Mouse (Mus musculus) gastrocnemius, adult 2 months (tissue): ENCODE data around the gene Emc10. TPM values are rescaled to one million over a fixed set of nuclear protein-coding genes. Genes with fewer than 3 reads are reported as not detected.

Source experiments
- DNase-seq: peaks from one replicate; pipeline ENCODE4 v3.0.0; 2022
- H3K27ac ChIP-seq: fragments of 200-600 bp; 2 replicates; pipeline ENCODE4 v1.8.1; 2022; ENCODE audit warnings: mild to moderate bottlenecking
- H3K4me3 ChIP-seq: fragments of 200-600 bp; 2 replicates; pipeline ENCODE4 v1.8.1; 2022; ENCODE audit warnings: mild to moderate bottlenecking, moderate library complexity
- CTCF ChIP-seq: fragments of 200-600 bp; IDR thresholded peaks from 2 replicates; pipeline ENCODE4 v1.8.1; 2022; ENCODE audit warnings: antibody characterized with exemption, mild to moderate bottlenecking, moderate library complexity
- intact Hi-C: fragments of 180-260 bp; cut with DNase I; formaldehyde crosslinking; loops from one replicate; pipeline ENCODE4 v1.15.1; 2025
- total RNA-seq, 2 experiments: library from RNA; stranded (reverse); gene quantifications; 2 replicates each; pipeline ENCODE4 v1.2.3; 2021

The Emc10 gene
- total RNA-seq, 2 experiments from 2014 or later = 43.6 to 52.2 TPM

- Histone ChIP-seq H3K27ac (peak overlapping the region; percentile 90), H3K4me3 (no peak overlapping the region; the same call in 1 of the 2 replicates)
- intact Hi-C loops = no loop called here
- TF ChIP-seq CTCF = no peak
- DNase-seq = peak; percentile 77
Observed at GRCm38 (mm10) chr7:44471880-44472557, 24.3 kb downstream of the Emc10 start.

- Histone ChIP-seq H3K27ac (peak overlapping the region; percentile 90), H3K4me3 (no peak overlapping the region)
- no peak for TF ChIP-seq CTCF
- no peak for DNase-seq
- intact Hi-C loops = no loop called here
Observed at GRCm38 (mm10) chr7:44470696-44471612, 25.4 kb downstream of the Emc10 start.

DNA sequence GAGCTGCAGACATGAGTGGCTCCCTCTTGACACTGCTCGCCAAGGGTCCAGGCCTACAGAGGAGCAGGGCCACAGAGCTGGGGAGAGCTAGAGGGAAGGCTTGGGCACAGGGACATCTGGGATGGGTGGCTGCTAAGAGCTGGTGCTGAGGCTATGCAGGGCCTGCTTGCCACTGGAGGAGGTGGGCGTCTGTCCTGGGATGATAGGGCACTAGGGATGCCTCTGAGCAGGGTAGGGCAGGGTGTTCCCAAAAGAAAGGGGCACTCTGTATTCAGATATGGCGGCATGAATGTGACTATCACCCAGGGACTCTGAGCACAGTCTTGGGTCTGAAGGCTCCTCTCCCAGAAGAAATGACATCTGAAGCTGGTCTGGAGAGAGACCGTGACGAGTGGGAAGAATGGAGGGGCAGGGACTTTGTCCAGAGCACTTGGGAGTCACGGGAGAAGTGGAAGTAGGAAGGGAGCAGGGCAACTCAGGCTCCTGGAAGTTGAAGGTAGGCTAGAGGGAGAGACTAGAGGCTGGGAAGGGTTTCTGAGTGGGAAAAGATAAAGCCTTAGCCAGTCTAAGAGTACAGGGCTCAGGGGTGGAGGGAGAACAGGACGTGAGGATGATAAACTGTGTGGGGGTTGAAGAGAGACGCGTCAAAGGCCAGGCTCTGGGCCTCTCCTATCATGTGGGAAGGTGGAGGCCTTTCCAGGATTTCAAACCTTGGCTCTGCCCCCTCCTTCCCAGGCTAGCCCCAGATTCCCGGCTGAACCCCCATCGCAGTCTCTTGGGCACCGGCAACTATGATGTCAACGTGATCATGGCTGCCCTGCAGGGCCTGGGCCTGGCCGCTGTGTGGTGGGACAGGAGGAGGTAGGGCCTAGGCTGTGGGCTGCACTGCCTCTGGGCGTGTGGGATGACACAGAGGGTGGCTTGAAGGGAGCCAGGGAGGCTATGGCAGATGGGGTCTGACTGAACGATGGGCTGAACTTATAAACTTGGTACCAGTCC lies 26.4 kb downstream of the Emc10 start:
- Histone ChIP-seq H3K27ac (peak overlapping the region; percentile 91), H3K4me3 (no peak overlapping the region)
- no peak for DNase-seq
- intact Hi-C loops = loop anchor here (5.0 kb wide), 1 partner anchor 93 kb away; no protein-coding TSS in a partner anchor
- no peak for TF ChIP-seq CTCF

DNA sequence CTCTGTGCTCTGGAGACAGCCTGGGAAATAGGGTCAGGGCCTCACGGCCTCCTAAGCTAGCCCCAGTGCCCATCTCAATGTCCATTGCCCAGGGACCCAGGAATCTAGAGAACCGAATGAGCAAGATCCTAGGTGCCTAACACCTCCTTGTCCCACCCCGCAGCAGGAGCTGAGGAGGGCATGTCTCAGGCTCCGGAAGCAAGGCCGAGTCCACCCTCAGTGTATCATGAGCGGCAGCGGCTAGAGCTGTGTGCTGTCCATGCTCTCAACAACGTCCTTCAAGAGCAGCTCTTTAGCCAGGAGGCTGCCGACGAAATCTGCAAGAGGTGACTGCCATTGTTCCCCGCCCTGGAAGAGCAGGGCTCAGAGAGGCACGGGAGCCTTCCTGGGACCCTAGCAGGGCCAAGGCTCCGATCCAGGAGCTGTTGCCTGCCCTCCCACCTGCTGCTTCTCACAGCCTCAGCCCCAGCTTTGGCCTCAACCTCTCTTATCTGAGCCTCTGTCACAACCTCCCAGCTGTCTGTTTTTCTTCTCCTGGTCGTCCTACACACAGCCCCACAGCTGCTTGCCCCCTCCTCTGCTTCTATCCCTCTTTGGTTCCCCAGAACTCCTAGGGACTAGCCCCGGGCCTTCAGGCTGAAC lies 27.6 kb downstream of the Emc10 start:
- H3K4me3 ChIP-seq = peak overlapping the region; percentile 90
- TF ChIP-seq CTCF = no peak
- no peak for DNase-seq
- peak overlapping the region; percentile 91 for H3K27ac ChIP-seq
- intact Hi-C loops = loop anchor here (5.0 kb wide), 1 partner anchor 91 kb away; no protein-coding TSS in a partner anchor

DNA sequence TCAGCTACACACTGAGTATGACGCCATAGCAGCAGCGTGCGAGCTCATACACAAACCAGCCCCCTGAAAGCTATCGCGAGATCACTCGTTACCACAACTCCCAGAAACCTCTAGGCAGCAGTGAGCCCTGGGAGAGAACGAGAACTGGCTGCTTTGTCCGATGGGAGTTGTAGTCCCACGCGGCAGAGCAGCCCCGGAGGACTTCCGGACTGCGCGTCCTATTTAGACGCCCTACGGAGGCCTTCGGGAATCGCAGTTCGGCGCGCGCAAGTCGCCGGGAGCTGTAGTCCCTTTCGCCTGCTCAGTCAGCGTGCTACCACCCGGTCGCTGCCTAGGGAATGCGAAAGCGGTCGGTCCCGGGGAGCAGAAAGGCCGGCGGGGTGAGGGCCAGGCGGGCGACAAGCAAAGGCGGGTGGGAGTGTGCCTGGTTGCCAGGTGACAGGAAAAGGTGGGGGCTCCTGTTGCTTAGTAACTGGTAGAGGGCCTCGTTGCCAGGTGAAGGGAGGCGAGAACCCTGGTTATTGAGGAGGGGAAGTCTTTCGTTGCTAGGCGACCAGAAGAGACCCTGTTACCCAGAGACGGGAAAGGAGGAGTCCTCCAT lies 28.4 kb downstream of the Emc10 start, which contains the start of gene Josd2:
Josd2 (plus strand) TSS at position 170 of the 601 bp plus-strand sequence.
- H3K4me3 ChIP-seq = peak within 1 kb of the TSS; percentile 90
- peak; percentile 96 for DNase-seq
- H3K27ac ChIP-seq = peak within 1 kb of the TSS; percentile 91
- intact Hi-C loops = loop anchor here (5.0 kb wide), 1 partner anchor 91 kb away; no protein-coding TSS in a partner anchor
- no peak for TF ChIP-seq CTCF

DNA sequence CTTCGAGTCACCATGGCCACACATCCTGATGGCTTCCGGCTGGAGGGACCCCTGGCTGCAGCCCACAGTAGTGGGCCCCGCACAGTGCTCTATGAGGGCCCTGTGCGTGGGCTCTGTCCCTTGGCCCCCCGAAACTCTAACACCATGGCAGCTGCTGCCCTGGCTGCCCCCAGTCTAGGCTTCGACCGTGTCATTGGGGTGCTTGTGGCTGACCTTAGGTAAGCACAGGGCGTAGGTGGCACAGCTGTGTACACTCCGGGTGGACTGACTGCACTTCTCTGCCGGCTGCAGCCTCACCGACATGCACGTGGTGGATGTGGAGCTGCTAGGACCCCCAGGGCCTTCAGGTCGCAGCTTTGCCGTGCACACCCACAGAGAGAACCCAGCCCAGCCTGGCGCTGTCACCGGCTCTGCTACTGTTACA lies 29.4 kb downstream of the Emc10 start:
- intact Hi-C loops = loop anchor here (5.0 kb wide), 1 partner anchor 90 kb away; no protein-coding TSS in a partner anchor
- peak overlapping the region; percentile 90 for H3K4me3 ChIP-seq
- no peak overlapping the region for H3K27ac ChIP-seq

GRCm38 (mm10) chr7:44466006-44466887 lies 30.1 kb downstream of the Emc10 start:
- DNase-seq = no peak
- H3K27ac ChIP-seq = no peak overlapping the region
- TF ChIP-seq CTCF = no peak
- no peak overlapping the region for H3K4me3 ChIP-seq
- intact Hi-C loops = loop anchor here (5.0 kb wide), 1 partner anchor 89 kb away; no protein-coding TSS in a partner anchor

More for the DNA sequence above, 29.4 kb downstream of the Emc10 start:
- no peak for DNase-seq
- no peak for TF ChIP-seq CTCF

GRCm38 (mm10) chr7:44465111-44465510 lies 31.2 kb downstream of the Emc10 start, which contains the start of gene Aspdh:
Gene Aspdh (plus strand): TSS chr7:44465391.
- no peak for DNase-seq
- Histone ChIP-seq H3K27ac (no peak within 1 kb of the TSS), H3K4me3 (no peak within 1 kb of the TSS)
- intact Hi-C loops = loop anchor here (5.0 kb wide), 1 partner anchor 88 kb away; no protein-coding TSS in a partner anchor
- TF ChIP-seq CTCF = no peak

- Histone ChIP-seq H3K4me3 (no peak overlapping the region), H3K27ac (no peak overlapping the region)
- no peak for DNase-seq
- intact Hi-C loops = no loop called here
- TF ChIP-seq CTCF = no peak
Observed at GRCm38 (mm10) chr7:44464511-44464910, 31.8 kb downstream of the Emc10 start.
